7 mouse cellular contexts compared by ENCODE assay signal in genomic region chr11:31807461-31808215, GRCm38 (mm10).
A peak's percentile ranks its signal among the peaks of the same experiment; 100 is the strongest.
DNase-seq lines count a peak whose midpoint lies in the region.

No protein-coding gene starts in this region.

- peak; percentile 38 for DNase-seq in urinary bladder, postnatal 14 days (ENCODE audit: low spot score)
- DNase-seq in urinary bladder, adult 18-20 months (ENCODE audit: low spot score in 2 of 2), result no peak
- peak; percentile 86 for DNase-seq in cerebellum, adult 11-12 months
- DNase-seq in heart, adult 9 months (ENCODE audit: low spot score in 2 of 2), result peak; percentile 36 to 44
- peak; percentile 52 to 78 for DNase-seq in layer of hippocampus, adult 8-10 months (ENCODE audit: low spot score in 2 of 2)
- peak; percentile 39 to 67 for DNase-seq in lung, postnatal 4 days
- no peak for DNase-seq in c-Kit-positive CD71-positive TER-119-positive erythroid progenitor cells, embryonic 14.5 days (ENCODE audit: low spot score)

Comparison
In these comparisons a context has a peak if more than half of its experiments do, and no peak if none do; other contexts are left out.
1. DNase-seq: peak in urinary bladder, postnatal 14 days (single experiment), cerebellum, adult 11-12 months (single experiment), heart, adult 9 months (2 of 2), layer of hippocampus, adult 8-10 months (2 of 2) and lung, postnatal 4 days (2 of 2); none in urinary bladder, adult 18-20 months (0 of 2) and c-Kit-positive CD71-positive TER-119-positive erythroid progenitor cells, embryonic 14.5 days (single experiment).